Mouse (Mus musculus): ENCODE measurements around the gene Tmprss6.

GRCm38 (mm10) chr15:78402423-78402822 is 66.0 kb downstream of the Tmprss6 start:
- TF ChIP-seq CTCF (IDR thresholded peaks at IDR 0.05; ENCODE audit: borderline replicate concordance, control insufficient read depth, extremely low read depth, insufficient read depth, low read length, poor library complexity) (no peak), POLR2A (IDR thresholded peaks at IDR 0.05; ENCODE audit: control insufficient read depth, extremely low read depth, insufficient read depth, low read length, poor library complexity) (no peak)
